Mouse (Mus musculus): ENCODE data around the gene Arhgap45.

DNA sequence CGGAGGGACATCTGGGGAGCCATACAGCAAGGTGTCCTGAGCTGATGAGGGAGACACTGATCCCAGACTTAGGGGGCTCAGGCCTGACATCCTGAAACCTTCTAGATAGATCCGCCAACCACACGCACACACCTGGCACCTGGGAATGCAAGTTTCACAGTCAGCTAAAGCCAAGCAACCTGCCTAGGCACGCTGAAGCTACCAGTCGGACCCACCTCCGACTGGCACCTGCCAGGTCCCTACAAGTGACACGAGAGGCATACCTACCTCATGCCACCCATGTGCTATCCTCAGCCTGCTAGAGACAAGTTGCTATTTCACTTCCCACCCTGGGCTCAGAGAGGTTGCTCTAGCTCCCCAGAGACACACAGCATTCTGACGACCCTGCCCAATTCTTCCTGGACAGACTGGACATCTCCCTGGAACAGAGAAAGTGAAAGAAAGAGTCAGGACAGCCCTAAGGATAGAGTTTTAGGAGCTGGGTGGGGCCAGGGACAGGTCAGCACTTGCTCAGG is 27.1 kb upstream of the Arhgap45 start:
- TF ChIP-seq POLR2A (IDR thresholded peaks at IDR 0.05; ENCODE audit: borderline replicate concordance, low read depth, low read length) (no peak), CTCF (IDR thresholded peaks at IDR 0.05; ENCODE audit: low read depth, low read length) (no peak)

Measured in bone marrow macrophage, adult 2 months (primary cell).